13 mouse cellular contexts compared by ENCODE assay signal in the genomic region with DNA sequence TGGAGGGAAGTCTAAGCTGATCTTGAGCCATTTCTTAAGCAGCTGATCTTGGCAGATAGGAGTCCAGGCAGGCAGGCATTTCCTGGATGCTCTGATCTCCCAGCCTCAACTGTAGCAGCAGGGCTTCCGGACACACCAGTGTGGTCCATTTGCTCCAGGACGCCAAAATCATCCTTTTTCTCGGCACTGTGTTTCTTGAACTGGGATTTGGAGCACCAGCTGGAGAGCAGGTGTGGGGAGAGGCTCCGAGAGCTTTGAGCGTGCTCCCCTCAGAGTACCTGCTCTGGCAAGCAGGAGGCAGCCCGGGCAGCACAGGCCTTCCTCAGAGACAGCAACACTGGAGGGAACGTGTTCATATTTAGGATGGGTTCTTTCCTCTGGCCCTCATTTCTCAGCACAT.
"Had no signal": no experiment of that assay in that cellular context is flagged by ENCODE, and none has a peak within 500 bp of the region (broad histone marks: within the 10 kb centered on the region; RNA-seq: fewer than 3 reads in every experiment).

No protein-coding gene starts in this region.

- DNase-seq: kidney, postnatal 25 days; liver; lung, adult 18-20 months; right cerebral cortex, adult 18-20 months; right cerebral cortex, postnatal 25 days; thymus, adult 18-20 months; thymus, postnatal 14 days had no signal

- H3K4me3 ChIP-seq: limb, embryonic 12.5 days; midbrain, embryonic 13.5 days; myocyte; neural tube, embryonic 15.5 days had no signal

- H3K27me3 ChIP-seq: limb, embryonic 12.5 days; neural tube, embryonic 15.5 days had no signal

- H3K27ac ChIP-seq: limb, embryonic 12.5 days; liver, embryonic 14.5 days; midbrain, embryonic 13.5 days; neural tube, embryonic 15.5 days; stomach, postnatal 0 days had no signal

- H3K4me1 ChIP-seq: limb, embryonic 12.5 days had no signal
